Mouse (Mus musculus) retina, embryonic 14.5 days (tissue): ENCODE data around the gene Sdr42e1.

Experiments used
- DNase-seq: peaks from one replicate; pipeline ENCODE4 v3.0.0-alpha.2; 2015; ENCODE audit warnings: low spot score

Sdr42e1 gene

DNA sequence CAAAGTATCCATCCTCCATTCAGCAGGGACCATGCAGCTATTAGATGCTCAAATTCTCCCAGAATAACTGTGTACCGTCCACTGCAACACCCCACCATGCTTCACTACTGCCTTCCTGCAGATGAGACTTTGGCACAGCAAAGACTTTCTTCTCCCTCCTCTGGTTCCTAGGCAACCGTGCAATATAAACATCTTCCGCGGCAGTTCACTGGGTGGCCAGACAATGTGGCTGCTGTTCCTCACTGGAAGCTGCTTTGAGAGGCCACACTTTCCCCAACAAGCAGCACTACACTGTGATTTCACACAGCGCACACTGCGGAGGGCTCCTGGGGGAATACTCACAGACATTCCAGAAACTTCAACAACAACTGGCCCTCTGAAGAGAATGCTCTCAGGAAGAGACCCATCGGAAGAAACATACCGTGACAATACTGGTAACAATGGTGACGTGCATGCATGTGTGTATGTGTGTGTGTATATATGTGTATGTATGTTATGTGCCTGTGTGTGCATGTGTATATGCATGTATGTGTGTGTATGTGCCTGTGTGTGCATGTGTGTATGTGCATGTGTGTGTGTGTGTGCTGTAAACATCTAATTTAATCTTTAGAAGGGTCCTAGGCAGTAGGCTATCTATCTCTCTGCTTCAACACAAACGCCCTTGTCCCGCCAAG, 13.0 kb downstream of the Sdr42e1 start:
- peak; percentile 72 for DNase-seq

DNA sequence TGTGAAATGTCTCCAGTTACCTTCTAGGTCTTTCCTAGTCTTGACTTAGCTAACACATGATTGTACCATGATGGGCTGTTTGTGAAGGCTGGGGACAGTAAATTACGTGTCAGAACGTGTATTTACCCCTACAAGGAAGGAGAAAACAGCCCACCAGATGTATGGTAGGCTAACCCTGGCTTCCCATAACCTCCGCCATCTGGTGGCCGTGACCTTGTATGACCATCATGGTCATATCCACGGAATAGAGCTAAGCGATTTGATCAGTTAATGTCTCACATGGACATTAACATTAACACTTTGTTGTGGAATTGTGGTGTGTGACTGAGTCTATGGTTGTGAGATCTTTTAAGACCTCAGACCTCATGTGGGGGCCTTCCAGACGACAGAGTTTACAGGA, 14.5 kb downstream of the Sdr42e1 start:
- DNase-seq = no peak

GRCm38 (mm10) chr8:117652318-117652717, 21.2 kb downstream of the Sdr42e1 start:
- no peak for DNase-seq

- no peak for DNase-seq
Measured at GRCm38 (mm10) chr8:117646440-117646839, 27.0 kb downstream of the Sdr42e1 start.

DNA sequence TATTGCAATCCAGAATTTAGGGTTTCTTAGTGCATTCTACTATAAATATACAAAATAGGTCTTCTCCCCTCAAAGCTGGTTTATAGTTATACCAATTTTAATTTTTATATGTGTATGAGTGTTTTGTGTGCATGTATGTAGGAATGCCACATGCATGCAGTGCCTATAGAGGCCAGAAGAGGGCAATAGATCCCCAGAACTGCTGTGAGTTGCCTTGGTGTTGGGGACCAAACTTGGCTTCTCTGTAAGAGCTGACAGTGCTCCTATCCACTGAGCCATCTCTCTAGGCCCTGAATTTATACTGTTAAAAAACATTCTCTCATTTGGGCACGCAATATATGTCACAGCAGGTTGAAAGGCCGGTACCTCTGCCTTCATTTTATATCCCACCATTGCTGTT, 27.5 kb downstream of the Sdr42e1 start:
- peak; percentile 84 for DNase-seq

- DNase-seq = no peak
Measured at GRCm38 (mm10) chr8:117645486-117645885, 28.0 kb downstream of the Sdr42e1 start.

DNA sequence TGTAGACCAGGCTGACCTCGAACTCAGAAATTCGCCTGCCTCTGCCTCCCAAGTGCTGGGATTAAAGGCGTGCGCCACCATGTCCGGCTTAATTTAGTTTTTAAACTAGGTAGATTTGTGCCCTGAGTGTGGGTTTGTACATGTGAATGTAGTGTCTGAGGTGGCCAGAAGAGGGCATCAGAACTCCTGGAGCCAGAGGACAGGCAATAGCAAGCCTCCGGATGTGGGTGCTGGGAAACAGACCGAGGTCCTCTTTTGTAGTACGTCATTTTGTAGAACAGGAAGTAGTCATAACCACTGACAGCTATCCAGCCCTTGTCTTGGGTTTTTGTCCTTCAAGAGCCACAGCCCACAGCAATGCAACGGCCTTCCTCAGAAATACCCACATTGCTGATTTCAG, 33.9 kb downstream of the Sdr42e1 start:
- DNase-seq = no peak

DNA sequence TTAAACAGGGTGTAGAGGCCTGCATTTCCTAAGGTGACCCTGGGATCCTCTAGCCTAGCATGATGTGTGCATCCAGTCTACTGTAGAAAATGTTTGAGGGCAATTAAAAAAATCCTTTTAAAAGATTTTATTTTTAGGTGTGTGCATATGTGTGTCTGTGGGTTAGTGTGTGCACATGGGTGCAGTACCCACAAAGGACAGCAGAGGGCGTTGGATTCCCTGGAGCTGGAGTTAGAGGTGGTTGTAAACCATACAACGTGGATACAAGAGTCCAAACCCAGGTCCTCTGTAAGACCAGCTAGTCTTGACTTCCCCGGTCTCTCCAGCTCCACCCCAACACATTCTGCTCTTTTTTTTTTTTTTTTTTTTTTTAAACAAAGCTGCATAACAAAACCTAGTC, 36.0 kb downstream of the Sdr42e1 start:
- DNase-seq = no peak

- DNase-seq = no peak
Measured at GRCm38 (mm10) chr8:117634406-117634805, 39.1 kb downstream of the Sdr42e1 start.

GRCm38 (mm10) chr8:117632532-117632931, 41.0 kb downstream of the Sdr42e1 start:
- DNase-seq = no peak

DNA sequence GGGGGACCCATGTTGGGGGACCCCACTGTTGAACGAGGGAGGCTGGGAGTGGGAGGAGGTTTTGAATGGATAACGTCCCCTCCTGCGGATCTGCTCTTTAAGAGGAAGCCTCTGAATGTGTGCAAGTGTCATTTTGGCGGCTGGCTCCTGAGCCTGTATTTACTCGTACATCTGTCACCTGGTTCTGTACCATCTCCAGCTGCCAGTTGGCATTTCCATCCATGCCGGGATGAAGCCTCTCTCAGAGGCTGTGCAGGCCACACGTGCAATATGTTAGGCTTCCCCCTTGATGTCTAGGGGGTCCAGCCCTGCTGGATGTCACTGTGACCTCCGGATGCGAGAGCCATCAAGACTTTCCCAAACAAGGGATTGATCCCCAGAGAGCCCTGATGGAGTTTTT, 46.4 kb downstream of the Sdr42e1 start:
- no peak for DNase-seq

GRCm38 (mm10) chr8:117626040-117626838, 47.2 kb downstream of the Sdr42e1 start:
- DNase-seq = peak; percentile 80

GRCm38 (mm10) chr8:117612861-117613260, 60.6 kb downstream of the Sdr42e1 start:
- no peak for DNase-seq
